Mouse (Mus musculus): Measurements from ENCODE around the gene Sorl1.

DNA sequence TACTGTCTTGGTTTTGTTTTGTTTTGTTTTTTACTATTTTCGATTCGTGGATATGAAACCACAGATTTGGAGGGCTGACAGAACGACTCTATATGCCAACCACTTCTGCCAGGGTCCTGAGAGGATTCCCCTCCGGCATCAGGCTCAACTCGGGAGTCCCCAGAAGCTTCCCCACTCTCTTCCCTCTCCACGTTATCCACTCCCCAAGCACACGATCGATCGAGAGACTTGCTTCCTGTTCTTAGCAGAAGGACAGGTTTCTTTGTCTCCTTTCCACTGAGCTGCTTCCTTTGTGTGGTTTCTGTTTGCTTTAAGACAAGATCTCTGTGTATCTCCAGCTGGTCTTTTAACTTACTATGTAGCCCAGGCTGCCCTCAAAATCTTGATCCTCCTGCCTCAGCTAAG is 90.0 kb downstream of the Sorl1 start:
- no peak for TF ChIP-seq E2F4 (IDR thresholded peaks at IDR 0.05; ENCODE audit: insufficient read depth)
- TF ChIP-seq POLR2A (IDR thresholded peaks at IDR 0.05; ENCODE audit: insufficient read length, low read depth), result no peak
- TF ChIP-seq MYOD1 (IDR thresholded peaks at IDR 0.05; ENCODE audit: control insufficient read depth in 1 of 3, insufficient read length in 2 of 3, low read depth in 2 of 3), result no peak
- no peak for TF ChIP-seq CEBPB (IDR thresholded peaks at IDR 0.05; ENCODE audit: insufficient read depth, poor library complexity, severe bottlenecking)

Measured in myocyte (in vitro differentiated cells).